Mouse (Mus musculus): Measurements from ENCODE around the gene Arih2. TPM values are rescaled to one million over a fixed set of nuclear protein-coding genes. Genes with fewer than 3 reads are reported as not detected.
A peak's percentile ranks its signal among the peaks of the same experiment; 100 is the strongest.

Arih2 gene
- polyA plus RNA-seq, 1 experiment from 2014 or later, result 61.3 TPM

MicroRNA genes within 50 kb of the gene (microRNA counts, 519-probe panel; counts per million panel counts)
- microRNA mmu-miR-191 (5,378 counts per million, percentile 55 among the panel's probes with 10 or more counts), microRNA mmu-miR-425 (4,972 counts per million, percentile 48 among the panel's probes with 10 or more counts)

Small RNA genes lying within 50 kb of the gene (microRNA-seq; reads per million reads assigned to microRNA genes)
- gene Gm24083 (not detected), gene Gm26298 (not detected), gene Mir191 (not detected), gene Mir425 (1,901 reads per million, percentile 81 among the genes with 10 or more reads in this experiment)

Other genes starting within 250 kb of the Arih2 start
- gene Ccdc36, start 220.9 kb downstream of the Arih2 start, polyA plus RNA-seq (2016; fragmentation: Nextera tagmentation; extraction: Ambion mirVana), result 2.1 and 2.4 TPM in 2 replicates
- gene BC048562, start 212.9 kb downstream of the Arih2 start, polyA plus RNA-seq (2016; fragmentation: Nextera tagmentation; extraction: Ambion mirVana), result not detected in 2 replicates
- 44.6 and 49.5 TPM in 2 replicates for gene Ccdc71, start 188.9 kb downstream of the Arih2 start, polyA plus RNA-seq (2016; fragmentation: Nextera tagmentation; extraction: Ambion mirVana)
- gene Klhdc8b, start 187.8 kb downstream of the Arih2 start, polyA plus RNA-seq (2016; fragmentation: Nextera tagmentation; extraction: Ambion mirVana), result 33.0 and 36.0 TPM in 2 replicates
- 40.8 and 43.7 TPM in 2 replicates for gene Lamb2, start 169.7 kb downstream of the Arih2 start, polyA plus RNA-seq (2016; fragmentation: Nextera tagmentation; extraction: Ambion mirVana)
- 99.3 and 99.7 TPM in 2 replicates for gene Usp19, start 158.8 kb downstream of the Arih2 start, polyA plus RNA-seq (2016; fragmentation: Nextera tagmentation; extraction: Ambion mirVana)
- 106 and 112 TPM in 2 replicates for gene Qars, start 141.7 kb downstream of the Arih2 start, polyA plus RNA-seq (2016; fragmentation: Nextera tagmentation; extraction: Ambion mirVana)
- gene Qrich1, start 132.6 kb downstream of the Arih2 start, polyA plus RNA-seq (2016; fragmentation: Nextera tagmentation; extraction: Ambion mirVana), result 156 and 159 TPM in 2 replicates
- 201 and 213 TPM in 2 replicates for gene Impdh2, start 89.1 kb downstream of the Arih2 start, polyA plus RNA-seq (2016; fragmentation: Nextera tagmentation; extraction: Ambion mirVana)
- gene Ndufaf3, start 82.0 kb downstream of the Arih2 start, polyA plus RNA-seq (2016; fragmentation: Nextera tagmentation; extraction: Ambion mirVana), result 50.6 and 53.8 TPM in 2 replicates
- gene Dalrd3, start 79.5 kb downstream of the Arih2 start, polyA plus RNA-seq (2016; fragmentation: Nextera tagmentation; extraction: Ambion mirVana), result 197 and 230 TPM in 2 replicates
- gene Wdr6, start 70.6 kb downstream of the Arih2 start, polyA plus RNA-seq (2016; fragmentation: Nextera tagmentation; extraction: Ambion mirVana), result 237 TPM in 2 replicates
- 11.6 and 11.7 TPM in 2 replicates for gene P4htm, start 51.7 kb downstream of the Arih2 start, polyA plus RNA-seq (2016; fragmentation: Nextera tagmentation; extraction: Ambion mirVana)
- 40.7 and 43.2 TPM in 2 replicates for gene Slc25a20, start 12.7 kb upstream of the Arih2 start, polyA plus RNA-seq (2016; fragmentation: Nextera tagmentation; extraction: Ambion mirVana)
- 34.8 and 35.5 TPM in 2 replicates for gene Prkar2a, start 39.9 kb upstream of the Arih2 start, polyA plus RNA-seq (2016; fragmentation: Nextera tagmentation; extraction: Ambion mirVana)
- gene Ip6k2, start 134.4 kb upstream of the Arih2 start, polyA plus RNA-seq (2016; fragmentation: Nextera tagmentation; extraction: Ambion mirVana), result 144 and 146 TPM in 2 replicates
- gene Nckipsd, start 159.0 kb upstream of the Arih2 start, polyA plus RNA-seq (2016; fragmentation: Nextera tagmentation; extraction: Ambion mirVana), result 19.3 and 21.6 TPM in 2 replicates
- gene Celsr3, start 176.9 kb upstream of the Arih2 start, polyA plus RNA-seq (2016; fragmentation: Nextera tagmentation; extraction: Ambion mirVana), result 0.14 and 0.30 TPM in 2 replicates
- gene Slc26a6, start 203.9 kb upstream of the Arih2 start, polyA plus RNA-seq (2016; fragmentation: Nextera tagmentation; extraction: Ambion mirVana), result 16.3 and 20.1 TPM in 2 replicates

Measured in limb, embryonic 12.5 days (tissue).